Comparison of ENCODE assay signal across 25 mouse cellular contexts in genomic region chr12:51831931-51832330, GRCm38 (mm10). TPM values are rescaled to one million over a fixed set of nuclear protein-coding genes. Genes with fewer than 3 reads are reported as not detected.
DNase-seq lines count a peak whose midpoint lies in the region; ATAC-seq and TF ChIP-seq lines count a peak whose summit lies in the region.
"Had no signal": no experiment of that assay in that cellular context is flagged by ENCODE, and none has a peak within 500 bp of the region (broad histone marks: within the 10 kb centered on the region; RNA-seq: fewer than 3 reads in every experiment).

No protein-coding gene starts in this region.

- peaks cover 4% of the 10 kb centered on the region; the same call in 1 of the 2 replicates for H3K36me3 ChIP-seq in heart, embryonic 10.5 days
- no peaks in the 10 kb centered on the region for H3K36me3 ChIP-seq in heart, embryonic 11.5 days (ENCODE audit: control insufficient read depth, insufficient read depth, low read length)
- peaks cover 15% of the 10 kb centered on the region for H3K36me3 ChIP-seq in liver, embryonic 12.5 days
- 0 out of 2 replicates have a peak, but pooled peaks cover 8% of the 10 kb centered on the region for H3K36me3 ChIP-seq in liver, postnatal 0 days (replicated peaks; ENCODE audit: insufficient read depth, low read length)
- H3K36me3 ChIP-seq: embryonic facial prominence, embryonic 13.5 days; forebrain, embryonic 12.5 days; heart, embryonic 15.5 days; midbrain, embryonic 12.5 days; neural tube, embryonic 13.5 days had no signal

- H3K4me1 ChIP-seq in heart, embryonic 10.5 days = peaks cover 10% of the 10 kb centered on the region; the same call in 1 of the 2 replicates
- peaks cover 11% of the 10 kb centered on the region; the same call in 1 of the 2 replicates for H3K4me1 ChIP-seq in heart, embryonic 11.5 days (ENCODE audit: control insufficient read depth, insufficient read depth, low read length)
- H3K4me1 ChIP-seq in liver, embryonic 12.5 days = peaks cover 40% of the 10 kb centered on the region
- H3K4me1 ChIP-seq in liver, postnatal 0 days (ENCODE audit: insufficient read depth) = peaks cover 16% of the 10 kb centered on the region

- WGBS in heart, embryonic 10.5 days = 74% methylated on average over 13 of the region's 13 CpGs
- 73% methylated on average over 13 of the region's 13 CpGs for WGBS in heart, embryonic 11.5 days (ENCODE audit: insufficient replicate concordance)
- 75% methylated on average over 13 of the region's 13 CpGs for WGBS in liver, embryonic 12.5 days (ENCODE audit: insufficient replicate concordance)
- WGBS in liver, postnatal 0 days (ENCODE audit: insufficient replicate concordance) = 80% methylated on average over 13 of the region's 13 CpGs

- no peaks in the 10 kb centered on the region for H3K9me3 ChIP-seq in heart, embryonic 10.5 days
- H3K9me3 ChIP-seq in heart, embryonic 11.5 days (replicated peaks; ENCODE audit: control insufficient read depth, low read length) = no peaks in the 10 kb centered on the region
- no peaks in the 10 kb centered on the region for H3K9me3 ChIP-seq in liver, embryonic 12.5 days (replicated peaks)
- no peaks in the 10 kb centered on the region for H3K9me3 ChIP-seq in liver, postnatal 0 days (ENCODE audit: low read length)
- H3K9me3 ChIP-seq: embryonic facial prominence, embryonic 13.5 days; forebrain, embryonic 12.5 days; heart, embryonic 15.5 days; midbrain, embryonic 12.5 days; neural tube, embryonic 13.5 days had no signal

- H3K27ac ChIP-seq in heart, embryonic 10.5 days = no peak overlapping the region; the same call in 1 of the 2 replicates
- no peak overlapping the region for H3K27ac ChIP-seq in heart, embryonic 11.5 days (ENCODE audit: low read depth, low read length)
- H3K27ac ChIP-seq in liver, embryonic 12.5 days = peak overlapping the region; percentile 100
- 0 out of 2 replicates have a peak overlapping the region, but pooled peaks have one; percentile 8 for H3K27ac ChIP-seq in liver, postnatal 0 days (ENCODE audit: low read depth)
- H3K27ac ChIP-seq: embryonic facial prominence, embryonic 13.5 days; forebrain, embryonic 12.5 days; heart, embryonic 15.5 days; hindbrain, embryonic 14.5 days; midbrain, embryonic 12.5 days; neural tube, embryonic 13.5 days had no signal

- H3K4me3 ChIP-seq in heart, embryonic 10.5 days = no peak overlapping the region
- no peak overlapping the region for H3K4me3 ChIP-seq in heart, embryonic 11.5 days (ENCODE audit: low read depth, low read length)
- peak overlapping the region; percentile 95 for H3K4me3 ChIP-seq in liver, embryonic 12.5 days
- peak overlapping the region; percentile 9; the same call in 1 of the 2 replicates for H3K4me3 ChIP-seq in liver, postnatal 0 days (ENCODE audit: low read depth, low read length)
- H3K4me3 ChIP-seq: embryonic facial prominence, embryonic 13.5 days; forebrain, embryonic 12.5 days; heart, embryonic 15.5 days; midbrain, embryonic 12.5 days; neural tube, embryonic 13.5 days had no signal

- no peak overlapping the region for H3K9ac ChIP-seq in heart, embryonic 11.5 days (ENCODE audit: low read depth, low read length)
- peak overlapping the region; percentile 100; the same call in 1 of the 2 replicates for H3K9ac ChIP-seq in liver, embryonic 12.5 days
- peak overlapping the region; percentile 6; the same call in 1 of the 2 replicates for H3K9ac ChIP-seq in liver, postnatal 0 days (replicated peaks)
- H3K9ac ChIP-seq: embryonic facial prominence, embryonic 13.5 days; forebrain, embryonic 12.5 days; forebrain, postnatal 0 days; heart, embryonic 15.5 days; hindbrain, embryonic 14.5 days; midbrain, embryonic 12.5 days; neural tube, embryonic 13.5 days had no signal

- DNase-seq in heart, embryonic 10.5 days (ENCODE audit: low spot score) = peak; percentile 64
- DNase-seq in thymus, postnatal 4 days = peak; percentile 20
- no peak for DNase-seq in thymus, postnatal 10 days (ENCODE audit: low spot score in 2 of 2)
- DNase-seq in liver, postnatal 0 days = no peak
- DNase-seq in cerebellum, adult 11-12 months = no peak
- DNase-seq: adrenal gland, postnatal 14 days; cerebellum, adult 11 months; cerebellum, postnatal 10 days; forebrain, postnatal 0 days; gastrocnemius, postnatal 14 days; kidney, adult 11 months; kidney, postnatal 14 days; layer of hippocampus, adult 9-11 months; lung, postnatal 36 days; thymus, postnatal 14 days had no signal

- no peak for ATAC-seq in heart, embryonic 11.5 days (replicated peaks; ENCODE audit: insufficient number of reproducible peaks, low FRiP score, low TSS enrichment)
- ATAC-seq in liver, embryonic 12.5 days = no peak
- no peak for ATAC-seq in liver, postnatal 0 days
- no peak for ATAC-seq in inflammation-experienced regulatory T-cells, adult 6 months
- ATAC-seq: forebrain, postnatal 0 days; Patski had no signal

- no peaks in the 10 kb centered on the region for H3K27me3 ChIP-seq in heart, embryonic 10.5 days (ENCODE audit: insufficient read depth, poor library complexity, severe bottlenecking)
- no peaks in the 10 kb centered on the region for H3K27me3 ChIP-seq in heart, embryonic 11.5 days (ENCODE audit: control insufficient read depth, insufficient read depth, low read length)
- no peaks in the 10 kb centered on the region for H3K27me3 ChIP-seq in liver, embryonic 12.5 days (replicated peaks)
- H3K27me3 ChIP-seq in liver, postnatal 0 days (ENCODE audit: insufficient read depth, low read length) = no peaks in the 10 kb centered on the region
- H3K27me3 ChIP-seq: embryonic facial prominence, embryonic 13.5 days; heart, embryonic 15.5 days; neural tube, embryonic 13.5 days; Patski had no signal

- TF ChIP-seq CTCF in liver, postnatal 0 days (IDR thresholded peaks at IDR 0.05; ENCODE audit: low read depth) = no peak

- no peak overlapping the region; the same call in 1 of the 2 replicates for H3K4me2 ChIP-seq in heart, embryonic 11.5 days
- H3K4me2 ChIP-seq in liver, embryonic 12.5 days = peak overlapping the region; percentile 71
- peak overlapping the region; percentile 64 for H3K4me2 ChIP-seq in liver, postnatal 0 days (ENCODE audit: low read depth, low read length)
- H3K4me2 ChIP-seq: embryonic facial prominence, embryonic 13.5 days; forebrain, embryonic 12.5 days; heart, embryonic 15.5 days; hindbrain, embryonic 14.5 days; midbrain, embryonic 12.5 days; neural tube, embryonic 13.5 days had no signal

- no peak for TF ChIP-seq EP300 in liver, postnatal 0 days (IDR thresholded peaks at IDR 0.05; ENCODE audit: low read depth)

RNA-seq across cellular contexts. Expression of gene Hectd1, which starts 2.6 kb away (rescaled TPM):
- 35.2 and 35.6 TPM in 2 replicates for polyA plus RNA-seq in heart, embryonic 10.5 days (2016; fragmentation: Nextera tagmentation; extraction: Ambion mirVana)
- 38.7 and 42.4 TPM in 2 replicates for polyA plus RNA-seq in heart, embryonic 11.5 days (2014; fragmentation: Nextera tagmentation; extraction: Ambion mirVana)
- 48.0 and 48.4 TPM in 2 replicates for polyA plus RNA-seq in liver, embryonic 12.5 days (2016; fragmentation: Nextera tagmentation; extraction: Ambion mirVana)
- polyA plus RNA-seq in liver, postnatal 0 days (2015; fragmentation: Nextera tagmentation; extraction: Ambion mirVana) = 18.2 and 20.6 TPM in 2 replicates
- polyA plus RNA-seq in inflammation-experienced regulatory T-cells, adult 6 months (2017; shearing (Covaris generic)) = 10 to 100 TPM; 58.9 to 78.1 (median 63.5) TPM

Comparison
In these comparisons a context has a peak if more than half of its experiments do, and no peak if none do; other contexts are left out.
1. DNase-seq: peak in heart, embryonic 10.5 days (single experiment) and thymus, postnatal 4 days (single experiment); none in thymus, postnatal 10 days (0 of 2), liver, postnatal 0 days (single experiment) and cerebellum, adult 11-12 months (single experiment).
2. H3K27ac ChIP-seq: peak in liver, embryonic 12.5 days (single experiment) and liver, postnatal 0 days (single experiment); none in heart, embryonic 10.5 days (single experiment) and heart, embryonic 11.5 days (single experiment).
3. H3K4me3 ChIP-seq: peak in liver, embryonic 12.5 days (single experiment) and liver, postnatal 0 days (single experiment); none in heart, embryonic 10.5 days (single experiment) and heart, embryonic 11.5 days (single experiment).